ENCODE assay signal across 14 mouse cellular contexts in the genomic region with DNA sequence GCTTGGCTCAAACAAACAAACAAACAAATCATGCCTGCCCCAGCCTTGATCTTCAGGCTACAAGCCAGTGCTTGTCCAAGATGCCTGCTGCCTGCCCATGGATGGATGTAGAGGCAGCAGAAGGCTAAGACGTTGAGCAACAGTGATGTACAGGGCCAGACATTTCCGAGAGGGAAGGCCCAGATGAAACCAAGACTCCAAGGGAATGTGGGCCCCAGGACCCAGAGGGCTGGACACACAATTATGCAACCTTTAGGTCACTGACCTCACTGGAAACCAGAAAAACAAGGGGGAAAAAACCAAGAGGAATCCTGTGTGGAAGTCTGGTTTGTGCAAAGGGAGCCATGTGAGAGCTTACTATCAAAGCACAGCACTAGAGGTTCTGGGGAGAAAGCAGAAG.
DNase-seq lines count a peak whose midpoint lies in the region; ATAC-seq and TF ChIP-seq lines count a peak whose summit lies in the region.
"Had no signal": no experiment of that assay in that cellular context is flagged by ENCODE, and none has a peak within 500 bp of the region (broad histone marks: within the 10 kb centered on the region; RNA-seq: fewer than 3 reads in every experiment).

No protein-coding gene starts in this region.

- H3K4me3 ChIP-seq in liver, embryonic 15.5 days (replicated peaks), result no peak overlapping the region
- no peak overlapping the region for H3K4me3 ChIP-seq in liver, embryonic 11.5 days (ENCODE audit: low read depth, low read length)
- H3K4me3 ChIP-seq in kidney, postnatal 0 days (replicated peaks; ENCODE audit: low read depth, low read length), result no peak overlapping the region
- H3K4me3 ChIP-seq: embryonic facial prominence, embryonic 13.5 days; heart, embryonic 15.5 days; liver, embryonic 13.5 days; myocyte had no signal

- peak overlapping the region; percentile 11; the same call in 1 of the 2 replicates for H3K27ac ChIP-seq in liver, embryonic 15.5 days (replicated peaks)
- no peak overlapping the region for H3K27ac ChIP-seq in liver, embryonic 11.5 days (ENCODE audit: low read depth, low read length)
- no peak overlapping the region for H3K27ac ChIP-seq in kidney, postnatal 0 days
- H3K27ac ChIP-seq: embryonic facial prominence, embryonic 13.5 days; liver, embryonic 13.5 days had no signal

- peak; percentile 97 for DNase-seq in heart, adult 11 months
- no peak for DNase-seq in heart, postnatal 10 days
- DNase-seq in liver, embryonic 11.5 days (ENCODE audit: low spot score), result no peak
- peak; percentile 13 for DNase-seq in kidney, postnatal 0 days (ENCODE audit: low spot score)
- DNase-seq in lung, postnatal 25 days (ENCODE audit: low spot score), result peak; percentile 32
- DNase-seq in ovary, postnatal 10 days (ENCODE audit: low spot score), result no peak
- DNase-seq: liver, embryonic 13.5 days; thymus, adult 2 months had no signal

- intact Hi-C loops in heart, postnatal 10 days (cut with DNase I), result no loop called here

- no peak overlapping the region for H3K4me2 ChIP-seq in liver, embryonic 15.5 days
- H3K4me2 ChIP-seq in liver, embryonic 11.5 days, result no peak overlapping the region
- H3K4me2 ChIP-seq in kidney, postnatal 0 days (ENCODE audit: low read length), result no peak overlapping the region
- H3K4me2 ChIP-seq: embryonic facial prominence, embryonic 13.5 days; heart, embryonic 15.5 days; liver, embryonic 13.5 days; midbrain, embryonic 11.5 days had no signal

- no peak for ATAC-seq in liver, embryonic 15.5 days (ENCODE audit: insufficient read depth)
- ATAC-seq in liver, embryonic 11.5 days (replicated peaks; ENCODE audit: low FRiP score), result no peak
- no peak for ATAC-seq in kidney, postnatal 0 days (replicated peaks; ENCODE audit: low FRiP score, low read depth)
- ATAC-seq in megakaryocyte progenitor cell, adult 5-6 weeks (replicated peaks; ENCODE audit: poor library complexity), result no peak

- no peaks in the 10 kb centered on the region for H3K27me3 ChIP-seq in liver, embryonic 15.5 days
- H3K27me3 ChIP-seq in liver, embryonic 11.5 days (replicated peaks; ENCODE audit: control insufficient read depth, insufficient read depth, low read length), result no peaks in the 10 kb centered on the region
- H3K27me3 ChIP-seq in kidney, postnatal 0 days (ENCODE audit: insufficient read depth, low read length), result no peaks in the 10 kb centered on the region
- H3K27me3 ChIP-seq: embryonic facial prominence, embryonic 13.5 days; heart, embryonic 15.5 days; liver, embryonic 13.5 days had no signal

- peaks cover 8% of the 10 kb centered on the region; the same call in 1 of the 2 replicates for H3K4me1 ChIP-seq in liver, embryonic 15.5 days (replicated peaks)
- no peaks in the 10 kb centered on the region; the same call in 1 of the 2 replicates for H3K4me1 ChIP-seq in liver, embryonic 11.5 days (replicated peaks; ENCODE audit: control insufficient read depth, insufficient read depth, low read length)
- 0 out of 2 replicates have a peak, but pooled peaks cover 3% of the 10 kb centered on the region for H3K4me1 ChIP-seq in kidney, postnatal 0 days (replicated peaks; ENCODE audit: insufficient read depth, low read length)

- H3K36me3 ChIP-seq in liver, embryonic 15.5 days (replicated peaks), result no peaks in the 10 kb centered on the region
- H3K36me3 ChIP-seq in liver, embryonic 11.5 days (ENCODE audit: control insufficient read depth, insufficient read depth, low read length), result no peaks in the 10 kb centered on the region
- H3K36me3 ChIP-seq in kidney, postnatal 0 days (ENCODE audit: insufficient read depth, low read length), result peaks cover 3% of the 10 kb centered on the region; the same call in 1 of the 2 replicates
- H3K36me3 ChIP-seq: embryonic facial prominence, embryonic 13.5 days; liver, embryonic 13.5 days had no signal

- 32% methylated on average over 2 of the region's 2 CpGs for WGBS in liver, embryonic 15.5 days (ENCODE audit: insufficient replicate concordance)
- WGBS in liver, embryonic 11.5 days, result 71% methylated on average over 2 of the region's 2 CpGs
- WGBS in kidney, postnatal 0 days, result 65% methylated on average over 2 of the region's 2 CpGs

- no peak for TF ChIP-seq CTCF in kidney, postnatal 0 days (IDR thresholded peaks at IDR 0.05; ENCODE audit: low read depth)

- no peak overlapping the region for H3K9ac ChIP-seq in liver, embryonic 15.5 days
- H3K9ac ChIP-seq in liver, embryonic 11.5 days (ENCODE audit: low read depth, low read length), result no peak overlapping the region
- H3K9ac ChIP-seq in kidney, postnatal 0 days (ENCODE audit: low read depth, low read length), result no peak overlapping the region
- H3K9ac ChIP-seq: embryonic facial prominence, embryonic 13.5 days; heart, embryonic 15.5 days; liver, embryonic 13.5 days had no signal

- no peaks in the 10 kb centered on the region for H3K9me3 ChIP-seq in liver, embryonic 15.5 days (replicated peaks)
- no peaks in the 10 kb centered on the region for H3K9me3 ChIP-seq in liver, embryonic 11.5 days (ENCODE audit: control insufficient read depth, low read length)
- no peaks in the 10 kb centered on the region for H3K9me3 ChIP-seq in kidney, postnatal 0 days (replicated peaks; ENCODE audit: low read length)
- H3K9me3 ChIP-seq: heart, embryonic 15.5 days; liver, embryonic 13.5 days had no signal

Comparison
In these comparisons a context has a peak if more than half of its experiments do, and no peak if none do; other contexts are left out.
1. DNase-seq: peak in heart, adult 11 months (single experiment), kidney, postnatal 0 days (single experiment) and lung, postnatal 25 days (single experiment); none in heart, postnatal 10 days (0 of 2), liver, embryonic 11.5 days (single experiment) and ovary, postnatal 10 days (single experiment).